Mouse (Mus musculus) heart, adult 8-10 months (tissue): ENCODE measurements around the gene Hspb1. TPM values are rescaled to one million over a fixed set of nuclear protein-coding genes. Genes with fewer than 3 reads are reported as not detected.

Experiments
- DNase-seq: peaks from one replicate; pipeline ENCODE4 v3.0.0; 2022; ENCODE audit warnings: low spot score
- total RNA-seq, 4 experiments: library from RNA; stranded (reverse); gene quantifications; 2 replicates each; pipeline ENCODE4 v1.2.4; 2022

The Hspb1 gene
- 100 to 1,000 TPM; 312 to 583 (median 421) TPM for total RNA-seq

- DNase-seq, result peak; percentile 96
These were observed at the start of gene Hspb1 for GRCm38 (mm10) chr5:135887675-135888102. TSS of gene Hspb1 (plus strand) at chr5:135887919.

- no peak for DNase-seq
These were observed 46.1 kb upstream of the Hspb1 start for GRCm38 (mm10) chr5:135841651-135842050.

- DNase-seq, result no peak
These were observed 44.3 kb upstream of the Hspb1 start for GRCm38 (mm10) chr5:135843418-135843817.

GRCm38 (mm10) chr5:135845676-135846320 is 41.9 kb upstream of the Hspb1 start:
- no peak for DNase-seq

- DNase-seq, result no peak
These were observed 40.3 kb upstream of the Hspb1 start for GRCm38 (mm10) chr5:135847460-135847859.

- DNase-seq, result no peak
These were observed 39.8 kb upstream of the Hspb1 start for GRCm38 (mm10) chr5:135847881-135848280.

GRCm38 (mm10) chr5:135851024-135851423 is 36.7 kb upstream of the Hspb1 start:
- DNase-seq, result no peak

GRCm38 (mm10) chr5:135851481-135851880 is 36.2 kb upstream of the Hspb1 start:
- DNase-seq, result no peak

GRCm38 (mm10) chr5:135852421-135852820 is 35.3 kb upstream of the Hspb1 start:
- no peak for DNase-seq

GRCm38 (mm10) chr5:135853731-135854130 is 34.0 kb upstream of the Hspb1 start:
- no peak for DNase-seq

- DNase-seq, result peak; percentile 44
These were observed 32.6 kb upstream of the Hspb1 start for GRCm38 (mm10) chr5:135855156-135855555.

GRCm38 (mm10) chr5:135866662-135867061 is 21.1 kb upstream of the Hspb1 start:
- no peak for DNase-seq

GRCm38 (mm10) chr5:135867637-135868593 is 19.8 kb upstream of the Hspb1 start:
- no peak for DNase-seq

- no peak for DNase-seq
These were observed 19.1 kb upstream of the Hspb1 start for GRCm38 (mm10) chr5:135868653-135869052.

GRCm38 (mm10) chr5:135869661-135870423 is 17.9 kb upstream of the Hspb1 start:
- DNase-seq, result no peak

- DNase-seq, result no peak
These were observed 17.2 kb upstream of the Hspb1 start for GRCm38 (mm10) chr5:135870505-135870904.

GRCm38 (mm10) chr5:135872996-135873395 is 14.7 kb upstream of the Hspb1 start:
- no peak for DNase-seq

GRCm38 (mm10) chr5:135873753-135874152 is 14.0 kb upstream of the Hspb1 start:
- no peak for DNase-seq

GRCm38 (mm10) chr5:135877180-135877579 is 10.5 kb upstream of the Hspb1 start:
- DNase-seq, result peak; percentile 76

GRCm38 (mm10) chr5:135877831-135878231 is 9.9 kb upstream of the Hspb1 start:
- peak; percentile 70 for DNase-seq

GRCm38 (mm10) chr5:135879449-135880158 is 8.1 kb upstream of the Hspb1 start:
- peak; percentile 92 for DNase-seq
